Mouse (Mus musculus) cortical plate, adult 2 months (tissue): ENCODE measurements at regions not wholly inside any gene's neighbourhood (a gene's known extent, or its start where the extent isn't known, plus 50 kb on each side); places are given as distances from the start of the nearest gene placed in this dataset.

ENCODE experiments used
- H3K27ac ChIP-seq: fragments of 200-500 bp; 2 replicates; pipeline ENCODE4 v1.5.1; 2012; ENCODE audit warnings: low read length, control low read depth, inconsistent platforms; ENCODE audit not compliant: insufficient read depth
- H3K4me1 ChIP-seq: fragments of 200-500 bp; 2 replicates; pipeline ENCODE4 v1.6.1; 2011; ENCODE audit warnings: low read length; ENCODE audit not compliant: control insufficient read depth, insufficient read depth
- H3K4me3 ChIP-seq: fragments of 200-500 bp; 2 replicates; pipeline ENCODE4 v1.5.1; 2011; ENCODE audit warnings: mild to moderate bottlenecking, low read length, control low read depth; ENCODE audit not compliant: insufficient read depth
- CTCF ChIP-seq: fragments of 200-500 bp; IDR thresholded peaks from 2 replicates; pipeline ENCODE4 v1.5.1; 2011; ENCODE audit warnings: mild to moderate bottlenecking, control low read depth, low read length; ENCODE audit not compliant: insufficient read depth; ENCODE audit errors: extremely low read depth
- POLR2A ChIP-seq: fragments of 200-500 bp; IDR thresholded peaks from 2 replicates; pipeline ENCODE4 v1.6.1; 2011; ENCODE audit warnings: mild to moderate bottlenecking, low read length, control low read depth; ENCODE audit not compliant: insufficient read depth; ENCODE audit errors: extremely low read depth

GRCm38 (mm10) chr4:47534959-47535358 lies 60.5 kb downstream of the Sec61b start:
- H3K27ac ChIP-seq = no peak overlapping the region
- H3K4me1 ChIP-seq = no peaks in the 10 kb centered on the region
- H3K4me3 ChIP-seq = no peak overlapping the region
- TF ChIP-seq POLR2A (no peak), CTCF (no peak)

GRCm38 (mm10) chr4:47567694-47568093 lies 93.2 kb downstream of the Sec61b start:
- Histone ChIP-seq H3K27ac (no peak overlapping the region), H3K4me3 (no peak overlapping the region), H3K4me1 (no peaks in the 10 kb centered on the region)
- no peak for TF ChIP-seq CTCF
- no peak for TF ChIP-seq POLR2A

- TF ChIP-seq POLR2A (no peak), CTCF (no peak)
- Histone ChIP-seq H3K27ac (no peak overlapping the region), H3K4me1 (no peaks in the 10 kb centered on the region), H3K4me3 (no peak overlapping the region)
Observed at GRCm38 (mm10) chr4:47570846-47571245, 96.4 kb downstream of the Sec61b start.

GRCm38 (mm10) chr4:47576011-47576410 lies 101.6 kb downstream of the Sec61b start:
- Histone ChIP-seq H3K27ac (no peak overlapping the region), H3K4me1 (no peaks in the 10 kb centered on the region), H3K4me3 (no peak overlapping the region)
- TF ChIP-seq CTCF (no peak), POLR2A (no peak)

- TF ChIP-seq CTCF (peak; percentile 80), POLR2A (no peak)
- H3K27ac ChIP-seq = no peak overlapping the region
Observed at GRCm38 (mm10) chr4:47577490-47577889, 103.0 kb downstream of the Sec61b start.

GRCm38 (mm10) chr4:47578637-47579036 lies 104.2 kb downstream of the Sec61b start:
- Histone ChIP-seq H3K27ac (no peak overlapping the region), H3K4me3 (no peak overlapping the region), H3K4me1 (no peaks in the 10 kb centered on the region)
- no peak for TF ChIP-seq POLR2A
- TF ChIP-seq CTCF = no peak

More at GRCm38 (mm10) chr4:47577490-47577889, 103.0 kb downstream of the Sec61b start:
- Histone ChIP-seq H3K4me1 (no peaks in the 10 kb centered on the region), H3K4me3 (no peak overlapping the region)

- TF ChIP-seq POLR2A (no peak), CTCF (no peak)
- no peak overlapping the region for H3K4me3 ChIP-seq
Observed at GRCm38 (mm10) chr4:47580556-47580955, 106.1 kb downstream of the Sec61b start.

GRCm38 (mm10) chr4:47587256-47587655 lies 112.8 kb downstream of the Sec61b start:
- TF ChIP-seq POLR2A (no peak), CTCF (no peak)
- no peak overlapping the region for H3K27ac ChIP-seq
- no peaks in the 10 kb centered on the region for H3K4me1 ChIP-seq
- no peak overlapping the region for H3K4me3 ChIP-seq

More at GRCm38 (mm10) chr4:47580556-47580955, 106.1 kb downstream of the Sec61b start:
- Histone ChIP-seq H3K4me1 (no peaks in the 10 kb centered on the region), H3K27ac (no peak overlapping the region)

- TF ChIP-seq POLR2A (no peak), CTCF (no peak)
- peaks cover 2% of the 10 kb centered on the region; the same call in 1 of the 2 replicates for H3K4me1 ChIP-seq
- no peak overlapping the region for H3K27ac ChIP-seq
- no peak overlapping the region for H3K4me3 ChIP-seq
Observed at GRCm38 (mm10) chr4:47592271-47592986, 118.0 kb downstream of the Sec61b start.

GRCm38 (mm10) chr4:47593155-47593554 lies 118.7 kb downstream of the Sec61b start:
- peaks cover 2% of the 10 kb centered on the region; the same call in 1 of the 2 replicates for H3K4me1 ChIP-seq
- H3K4me3 ChIP-seq = no peak overlapping the region
- H3K27ac ChIP-seq = no peak overlapping the region
- no peak for TF ChIP-seq CTCF
- no peak for TF ChIP-seq POLR2A

GRCm38 (mm10) chr4:47594171-47594570 lies 119.7 kb downstream of the Sec61b start:
- Histone ChIP-seq H3K4me1 (peaks cover 2% of the 10 kb centered on the region; the same call in 1 of the 2 replicates), H3K27ac (no peak overlapping the region), H3K4me3 (no peak overlapping the region)
- no peak for TF ChIP-seq POLR2A
- no peak for TF ChIP-seq CTCF
